Mouse (Mus musculus): ENCODE results near the gene Tph2. TPM values are rescaled to one million over a fixed set of nuclear protein-coding genes. Genes with fewer than 3 reads are reported as not detected.

Gene Tph2
- polyA plus RNA-seq, 1 experiment from 2014 or later: not detected

GRCm38 (mm10) chr10:115171351-115171818, 13.4 kb downstream of the Tph2 start:
- Histone ChIP-seq H3K79me2 (ENCODE audit: inconsistent target) (no peaks in the 10 kb centered on the region), H3K27ac (no peak overlapping the region), H3K36me3 (ENCODE audit: inconsistent target) (no peaks in the 10 kb centered on the region), H3K4me3 (ENCODE audit: inconsistent target) (no peak overlapping the region)
- WGBS (ENCODE audit: missing documents): 5% methylated on average over 8 of the region's 8 CpGs

DNA sequence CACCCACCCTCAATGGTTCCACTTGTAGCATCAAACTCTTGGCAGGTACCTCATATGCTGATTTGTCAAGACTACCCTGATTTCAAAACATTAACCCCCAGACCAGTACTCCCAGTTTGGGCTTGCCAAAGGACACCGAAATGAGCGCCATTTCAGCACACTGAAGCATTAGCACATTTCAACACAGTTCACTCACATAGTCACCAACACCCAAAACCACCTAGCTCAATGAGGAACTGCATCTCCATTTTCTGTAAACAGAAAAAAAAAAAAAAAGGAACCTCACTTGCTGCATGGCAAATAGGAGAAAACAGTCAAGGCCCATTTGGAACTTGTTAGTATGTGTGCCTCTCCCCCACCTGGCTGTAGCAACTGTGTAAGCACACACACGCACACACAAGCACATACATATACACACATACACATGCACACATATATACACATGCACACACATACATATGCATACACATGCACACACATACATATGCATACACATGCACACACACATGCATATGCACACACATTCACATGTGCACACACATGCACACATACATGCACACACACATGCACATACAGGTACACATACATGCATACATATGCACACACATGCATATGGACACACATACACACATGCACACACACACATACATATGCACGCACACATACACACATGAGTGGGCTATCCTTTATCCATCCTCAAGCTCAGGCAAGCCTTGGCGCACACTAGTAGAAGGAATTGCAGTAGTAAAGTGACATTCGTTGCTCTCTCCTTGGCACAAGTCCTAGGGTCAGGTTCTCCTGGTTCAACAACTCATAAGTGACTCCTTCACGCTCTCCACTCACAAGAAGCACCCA, 14.1 kb downstream of the Tph2 start:
- Histone ChIP-seq H3K27ac (no peak overlapping the region), H3K79me2 (ENCODE audit: inconsistent target) (no peaks in the 10 kb centered on the region), H3K36me3 (ENCODE audit: inconsistent target) (no peaks in the 10 kb centered on the region), H3K4me3 (ENCODE audit: inconsistent target) (no peak overlapping the region)
- 56% methylated on average over 7 of the region's 7 CpGs for WGBS (ENCODE audit: missing documents)

- Histone ChIP-seq H3K27ac (no peak overlapping the region), H3K79me2 (ENCODE audit: inconsistent target) (no peaks in the 10 kb centered on the region), H3K36me3 (ENCODE audit: inconsistent target) (no peaks in the 10 kb centered on the region), H3K4me3 (ENCODE audit: inconsistent target) (no peak overlapping the region)
- WGBS (ENCODE audit: missing documents): 71% methylated on average over 9 of the region's 9 CpGs
Observed at GRCm38 (mm10) chr10:115169410-115169809, 15.4 kb downstream of the Tph2 start.

DNA sequence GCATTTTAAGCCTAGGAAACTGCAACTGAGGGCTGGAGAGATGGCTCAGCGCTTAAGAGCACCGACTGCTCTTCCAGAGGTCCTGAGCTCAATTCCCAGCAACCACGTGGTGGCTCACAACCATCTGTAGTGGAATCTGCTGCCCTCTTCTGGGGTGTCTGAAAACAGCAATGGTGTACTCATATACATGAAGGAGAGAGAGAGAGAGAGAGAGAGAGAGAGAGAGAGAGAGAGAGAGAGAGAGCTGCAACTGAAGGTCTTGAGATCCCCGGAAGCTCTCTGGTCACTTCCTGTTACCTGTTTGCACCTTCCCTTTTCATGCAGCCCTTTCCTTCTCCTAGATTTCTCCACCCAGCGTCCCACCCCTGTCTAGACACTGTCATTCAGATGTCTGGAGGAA, 24.5 kb downstream of the Tph2 start:
- Histone ChIP-seq H3K79me2 (ENCODE audit: inconsistent target) (no peaks in the 10 kb centered on the region), H3K27ac (no peak overlapping the region), H3K36me3 (ENCODE audit: inconsistent target) (no peaks in the 10 kb centered on the region), H3K4me3 (ENCODE audit: inconsistent target) (no peak overlapping the region)
- 67% methylated on average over 5 of the region's 5 CpGs for WGBS (ENCODE audit: missing documents)

DNA sequence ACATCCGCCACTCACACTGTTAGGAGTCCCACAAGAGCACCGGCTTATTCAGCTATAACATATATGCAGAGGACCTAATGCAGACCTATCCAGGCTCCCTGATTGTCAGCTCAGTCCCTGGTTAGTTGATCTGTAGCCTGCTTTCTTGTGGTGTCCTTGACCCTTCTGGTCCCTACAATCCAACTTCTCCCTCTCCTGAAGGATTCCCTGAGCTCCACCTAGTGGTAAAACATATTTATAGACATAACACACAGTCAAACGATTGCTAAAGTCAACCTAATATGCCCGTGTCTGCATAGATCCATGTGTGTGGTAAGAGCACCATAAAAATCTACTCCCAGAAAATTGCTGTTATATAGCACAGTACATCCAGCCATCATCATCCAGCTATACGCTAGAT, 37.5 kb downstream of the Tph2 start:
- 57% methylated on average over 5 of the region's 5 CpGs for WGBS (ENCODE audit: missing documents)
- no peaks in the 10 kb centered on the region for H3K79me2 ChIP-seq (ENCODE audit: inconsistent target)
- H3K36me3 ChIP-seq (ENCODE audit: inconsistent target): no peaks in the 10 kb centered on the region

GRCm38 (mm10) chr10:115146257-115146898, 38.4 kb downstream of the Tph2 start:
- Histone ChIP-seq H3K79me2 (ENCODE audit: inconsistent target) (no peaks in the 10 kb centered on the region), H3K27ac (no peak overlapping the region), H3K36me3 (ENCODE audit: inconsistent target) (no peaks in the 10 kb centered on the region), H3K4me3 (ENCODE audit: inconsistent target) (no peak overlapping the region)
- WGBS (ENCODE audit: missing documents): 89% methylated on average over 8 of the region's 8 CpGs

More for the DNA sequence above, 37.5 kb downstream of the Tph2 start:
- Histone ChIP-seq H3K27ac (no peak overlapping the region), H3K4me3 (ENCODE audit: inconsistent target) (no peak overlapping the region)

DNA sequence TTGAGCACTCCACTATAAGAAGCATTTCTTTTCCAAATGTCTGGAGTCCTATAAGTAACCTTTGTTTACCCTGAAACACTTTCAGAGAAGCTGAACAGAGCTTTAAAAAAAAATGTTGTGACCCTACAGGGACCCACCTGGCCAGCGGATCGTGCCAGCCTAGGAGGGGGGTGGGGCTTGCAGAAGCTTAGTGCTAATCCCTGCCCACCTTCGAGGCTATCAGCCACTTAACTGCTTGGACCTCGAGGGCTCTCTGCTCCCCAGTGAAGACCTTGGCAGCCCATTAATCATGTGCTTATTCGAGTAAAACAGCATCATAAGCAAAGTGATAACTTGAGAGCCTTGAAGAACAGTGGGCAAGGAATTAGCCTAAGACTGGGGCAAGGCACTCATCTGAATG, 40.3 kb downstream of the Tph2 start:
- H3K4me3 ChIP-seq (ENCODE audit: inconsistent target): no peak overlapping the region
- no peak overlapping the region for H3K27ac ChIP-seq
- H3K79me2 ChIP-seq (ENCODE audit: inconsistent target): no peaks in the 10 kb centered on the region
- no peaks in the 10 kb centered on the region for H3K36me3 ChIP-seq (ENCODE audit: inconsistent target)
- WGBS (ENCODE audit: missing documents): 46% methylated on average over 5 of the region's 5 CpGs

GRCm38 (mm10) chr10:115143641-115144040, 41.2 kb downstream of the Tph2 start:
- Histone ChIP-seq H3K36me3 (ENCODE audit: inconsistent target) (no peaks in the 10 kb centered on the region), H3K4me3 (ENCODE audit: inconsistent target) (no peak overlapping the region), H3K79me2 (ENCODE audit: inconsistent target) (no peaks in the 10 kb centered on the region), H3K27ac (no peak overlapping the region)
- WGBS (ENCODE audit: missing documents): 60% methylated on average over 6 of the region's 6 CpGs

- H3K36me3 ChIP-seq (ENCODE audit: inconsistent target): no peaks in the 10 kb centered on the region
- H3K4me3 ChIP-seq (ENCODE audit: inconsistent target): no peak overlapping the region
- H3K27ac ChIP-seq: no peak overlapping the region
- no peaks in the 10 kb centered on the region for H3K79me2 ChIP-seq (ENCODE audit: inconsistent target)
- 79% methylated on average over 6 of the region's 7 CpGs for WGBS (ENCODE audit: missing documents)
Observed at GRCm38 (mm10) chr10:115137016-115137415, 47.8 kb downstream of the Tph2 start.

GRCm38 (mm10) chr10:115127907-115128306, 56.9 kb downstream of the Tph2 start:
- WGBS (ENCODE audit: missing documents): 80% methylated on average over 1 of the region's 1 CpGs
- Histone ChIP-seq H3K36me3 (ENCODE audit: inconsistent target) (no peaks in the 10 kb centered on the region), H3K27ac (no peak overlapping the region), H3K4me3 (ENCODE audit: inconsistent target) (no peak overlapping the region), H3K79me2 (ENCODE audit: inconsistent target) (no peaks in the 10 kb centered on the region)

DNA sequence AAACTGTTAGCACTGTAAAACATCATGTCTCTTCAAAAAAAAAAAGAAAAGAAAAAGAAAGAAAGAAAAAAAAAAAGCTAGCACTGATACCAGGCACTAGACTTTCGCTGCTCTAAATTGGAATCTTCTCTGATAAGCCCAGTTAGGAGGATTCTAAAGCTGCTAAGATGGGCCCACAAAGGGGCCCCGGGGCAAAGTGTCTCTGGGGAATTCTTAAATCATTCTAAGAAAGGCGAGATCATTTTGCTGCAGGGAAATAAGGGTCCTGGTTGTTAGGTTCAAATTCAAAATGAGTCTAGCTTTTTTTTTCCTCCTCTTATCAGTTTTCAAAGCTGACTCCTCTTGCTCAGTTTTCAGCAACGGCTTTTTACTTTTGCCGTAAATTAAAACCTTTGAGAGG, 59.3 kb downstream of the Tph2 start:
- WGBS (ENCODE audit: missing documents): 75% methylated on average over 5 of the region's 5 CpGs
- Histone ChIP-seq H3K4me3 (ENCODE audit: inconsistent target) (no peak overlapping the region), H3K79me2 (ENCODE audit: inconsistent target) (no peaks in the 10 kb centered on the region), H3K36me3 (ENCODE audit: inconsistent target) (no peaks in the 10 kb centered on the region), H3K27ac (no peak overlapping the region)

DNA sequence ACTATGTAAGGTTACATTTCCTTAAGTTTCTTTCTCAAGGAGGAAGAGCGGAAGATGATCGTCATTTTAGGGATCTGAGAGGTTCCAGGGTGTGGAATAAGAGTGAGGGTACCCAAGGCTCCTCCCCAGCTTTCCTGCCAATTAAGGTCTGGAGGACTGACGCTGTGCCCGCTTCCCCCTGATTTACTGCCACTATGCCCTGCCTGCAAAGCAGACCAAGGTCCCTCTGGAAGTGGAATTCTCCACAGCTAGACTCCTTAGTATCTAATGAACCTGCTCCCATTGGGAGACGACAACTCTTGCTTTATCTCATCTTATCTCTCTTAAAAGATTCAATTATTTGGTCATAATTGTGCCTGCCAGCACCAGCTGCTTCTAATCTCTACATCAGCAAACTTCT, 59.8 kb downstream of the Tph2 start:
- H3K4me3 ChIP-seq (ENCODE audit: inconsistent target): no peak overlapping the region
- no peaks in the 10 kb centered on the region for H3K36me3 ChIP-seq (ENCODE audit: inconsistent target)
- H3K27ac ChIP-seq: no peak overlapping the region
- no peaks in the 10 kb centered on the region for H3K79me2 ChIP-seq (ENCODE audit: inconsistent target)
- WGBS (ENCODE audit: missing documents): 75% methylated on average over 5 of the region's 5 CpGs

- H3K36me3 ChIP-seq (ENCODE audit: inconsistent target): no peaks in the 10 kb centered on the region
- WGBS (ENCODE audit: missing documents): 86% methylated on average over 15 of the region's 16 CpGs
- no peaks in the 10 kb centered on the region for H3K79me2 ChIP-seq (ENCODE audit: inconsistent target)
- H3K4me3 ChIP-seq (ENCODE audit: inconsistent target): no peak overlapping the region
- no peak overlapping the region for H3K27ac ChIP-seq
Observed at GRCm38 (mm10) chr10:115107666-115108540, 76.9 kb downstream of the Tph2 start.

DNA sequence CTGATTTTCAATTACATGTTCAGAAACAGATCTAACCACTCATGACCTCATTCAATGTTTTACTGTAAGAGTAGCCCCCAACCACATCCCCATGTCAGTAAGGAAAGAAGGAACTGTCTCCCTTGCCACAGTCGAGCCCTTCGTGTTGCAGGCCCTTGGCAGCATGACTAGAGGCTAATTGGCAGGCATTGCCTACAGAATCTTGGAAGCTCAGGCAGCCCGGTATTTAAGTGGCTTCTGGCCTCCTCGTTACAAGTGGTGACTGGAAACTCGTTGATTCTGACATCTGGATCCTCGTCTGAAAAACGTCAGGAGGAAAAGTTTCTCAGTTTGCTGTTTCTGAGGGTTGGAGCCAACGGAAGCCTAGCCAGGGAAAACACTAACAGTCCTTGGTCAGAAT, 80.6 kb downstream of the Tph2 start:
- H3K4me3 ChIP-seq (ENCODE audit: inconsistent target): no peak overlapping the region
- H3K36me3 ChIP-seq (ENCODE audit: inconsistent target): no peaks in the 10 kb centered on the region
- 79% methylated on average over 8 of the region's 8 CpGs for WGBS (ENCODE audit: missing documents)
- no peak overlapping the region for H3K27ac ChIP-seq
- H3K79me2 ChIP-seq (ENCODE audit: inconsistent target): no peaks in the 10 kb centered on the region
